Mouse (Mus musculus) left cerebral cortex, postnatal 4 days (tissue): Measurements from ENCODE around the gene Tm2d3. TPM values are rescaled to one million over a fixed set of nuclear protein-coding genes. Genes with fewer than 3 reads are reported as not detected.

Source experiments
- DNase-seq: peaks from one replicate; pipeline ENCODE4 v3.0.0-alpha.2; 2022
- intact Hi-C: fragments of 180-260 bp; cut with DNase I; formaldehyde crosslinking; loops from one replicate; pipeline ENCODE4 v1.15.1; 2025
- total RNA-seq, 2 experiments: library from RNA; stranded (reverse); gene quantifications; 2 replicates each; pipeline ENCODE4 v1.2.3; 2021

The Tm2d3 gene
- total RNA-seq = 10 to 100 TPM; 27.8 to 36.4 TPM

- intact Hi-C loops = no loop called here
- no peak for DNase-seq
Observed at GRCm38 (mm10) chr7:65690869-65691268, at the start of gene Tm2d3. Gene Tm2d3, plus strand, starts transcription at chr7:65691169.

- intact Hi-C loops = no loop called here
- DNase-seq = no peak
Observed at GRCm38 (mm10) chr7:65642371-65643304, 48.3 kb upstream of the Tm2d3 start.

GRCm38 (mm10) chr7:65643861-65644421 lies 47.0 kb upstream of the Tm2d3 start:
- peak; percentile 12 for DNase-seq
- intact Hi-C loops = no loop called here

DNA sequence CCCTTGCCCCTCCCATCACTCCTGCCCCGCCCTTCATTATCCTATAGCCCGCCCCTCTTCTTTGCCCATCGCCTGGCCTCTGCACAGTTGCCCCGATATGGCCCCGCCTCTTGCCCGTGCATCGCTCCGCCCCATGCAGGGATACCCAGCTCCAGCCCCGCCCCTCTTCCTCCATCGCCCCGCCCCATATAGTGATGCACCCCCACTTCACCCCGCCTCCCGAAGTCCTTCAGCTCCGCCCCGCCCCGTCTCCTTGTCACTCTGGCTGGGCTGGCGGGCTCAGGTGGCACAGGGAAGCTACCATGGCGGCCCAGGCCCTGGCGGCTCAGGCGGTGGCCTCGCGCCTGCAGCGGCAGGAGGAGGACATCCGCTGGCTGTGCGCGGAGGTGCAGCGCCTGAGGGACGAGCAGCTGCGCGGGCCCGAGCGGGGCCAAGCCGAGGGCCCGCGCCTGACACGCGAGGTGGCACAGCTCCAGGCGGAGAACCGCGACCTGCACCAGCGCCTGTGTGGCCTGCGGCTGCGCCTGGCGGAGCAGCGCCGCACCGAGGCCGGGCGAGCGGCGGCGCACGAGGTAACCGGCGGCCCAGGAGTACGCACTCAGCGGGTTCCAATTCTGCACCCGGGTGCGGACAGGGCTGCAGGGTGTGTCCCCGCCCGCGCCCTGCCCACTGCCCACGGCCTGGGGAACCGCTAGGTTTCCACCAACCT lies 46.2 kb upstream of the Tm2d3 start, which contains the start of gene Tarsl2:
TSS of gene Tarsl2 (plus strand) at position 256 of the 709 bp plus-strand sequence.
- intact Hi-C loops = no loop called here
- peak; percentile 99 for DNase-seq

DNA sequence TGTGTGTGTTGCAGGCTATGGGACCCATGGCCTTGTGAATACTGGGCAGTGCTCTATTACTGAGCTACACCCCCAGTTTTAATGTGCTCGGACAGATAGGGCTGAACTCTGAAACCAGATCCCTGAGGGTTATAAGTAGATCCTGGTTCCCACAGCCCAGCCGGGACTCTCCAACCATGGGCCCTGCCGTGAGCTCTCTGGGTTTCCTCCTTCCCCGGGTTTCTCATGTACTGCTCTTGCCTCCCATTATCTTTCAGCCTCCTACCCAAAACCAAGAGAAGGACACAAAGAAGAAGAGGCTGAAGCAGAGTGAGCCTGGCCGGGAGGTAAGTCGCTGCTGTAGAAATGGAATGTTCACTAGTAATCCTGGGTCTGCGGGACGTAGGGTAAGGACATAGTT lies 45.0 kb upstream of the Tm2d3 start:
- no peak for DNase-seq
- intact Hi-C loops = no loop called here

DNA sequence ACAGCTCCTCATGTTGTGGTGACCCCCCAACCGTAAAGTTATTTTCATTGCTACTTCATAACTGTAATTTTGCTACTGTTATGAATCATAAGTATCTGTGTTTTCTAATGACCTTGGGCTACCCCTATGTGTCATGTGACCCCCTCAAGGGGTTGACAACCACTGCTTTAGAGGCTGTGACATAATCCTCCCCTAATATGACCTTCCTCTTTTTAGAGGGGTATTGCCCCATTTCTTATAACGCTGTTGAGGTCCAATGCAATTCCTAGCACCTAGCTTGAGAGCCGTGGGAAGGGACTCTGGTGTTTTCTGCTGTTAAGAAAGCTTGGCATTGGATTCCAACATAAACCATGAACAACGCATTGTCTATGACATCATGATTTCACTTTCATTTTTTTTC lies 40.3 kb upstream of the Tm2d3 start:
- intact Hi-C loops = no loop called here
- DNase-seq = no peak

GRCm38 (mm10) chr7:65657490-65658120 lies 33.4 kb upstream of the Tm2d3 start:
- DNase-seq = no peak
- intact Hi-C loops = no loop called here

GRCm38 (mm10) chr7:65663225-65663790 lies 27.7 kb upstream of the Tm2d3 start:
- no peak for DNase-seq

GRCm38 (mm10) chr7:65663886-65664285 lies 27.1 kb upstream of the Tm2d3 start:
- intact Hi-C loops = no loop called here
- DNase-seq = no peak

More at GRCm38 (mm10) chr7:65663225-65663790, 27.7 kb upstream of the Tm2d3 start:
- intact Hi-C loops = no loop called here

DNA sequence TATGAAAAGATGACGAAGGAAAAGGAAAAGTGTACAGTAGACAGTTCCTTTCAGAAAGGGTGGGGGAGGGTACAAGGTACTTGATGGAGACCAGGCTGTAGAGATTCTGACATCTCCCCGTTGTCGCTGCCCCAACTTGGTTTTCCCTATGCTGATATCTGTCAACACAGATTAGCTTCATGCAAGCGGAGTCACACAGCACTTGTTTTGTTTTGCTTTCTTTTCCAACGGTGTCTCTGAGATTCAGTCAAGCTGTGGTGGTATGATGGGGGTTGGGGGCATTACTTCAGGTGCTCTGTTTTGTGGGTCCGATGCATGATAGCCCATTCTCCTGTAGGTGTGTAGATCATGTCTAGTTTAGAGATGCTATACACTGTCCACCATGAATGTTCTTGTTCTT lies 23.5 kb upstream of the Tm2d3 start:
- intact Hi-C loops = no loop called here
- DNase-seq = no peak

GRCm38 (mm10) chr7:65678050-65678449 lies 12.9 kb upstream of the Tm2d3 start:
- intact Hi-C loops = no loop called here
- DNase-seq = no peak

GRCm38 (mm10) chr7:65678900-65679595 lies 11.9 kb upstream of the Tm2d3 start:
- intact Hi-C loops = no loop called here

GRCm38 (mm10) chr7:65681166-65681565 lies 9.8 kb upstream of the Tm2d3 start:
- intact Hi-C loops = no loop called here
- no peak for DNase-seq

More at GRCm38 (mm10) chr7:65678900-65679595, 11.9 kb upstream of the Tm2d3 start:
- DNase-seq = peak; percentile 27

- intact Hi-C loops = no loop called here
- DNase-seq = no peak
Observed at GRCm38 (mm10) chr7:65684256-65684835, 6.6 kb upstream of the Tm2d3 start.

DNA sequence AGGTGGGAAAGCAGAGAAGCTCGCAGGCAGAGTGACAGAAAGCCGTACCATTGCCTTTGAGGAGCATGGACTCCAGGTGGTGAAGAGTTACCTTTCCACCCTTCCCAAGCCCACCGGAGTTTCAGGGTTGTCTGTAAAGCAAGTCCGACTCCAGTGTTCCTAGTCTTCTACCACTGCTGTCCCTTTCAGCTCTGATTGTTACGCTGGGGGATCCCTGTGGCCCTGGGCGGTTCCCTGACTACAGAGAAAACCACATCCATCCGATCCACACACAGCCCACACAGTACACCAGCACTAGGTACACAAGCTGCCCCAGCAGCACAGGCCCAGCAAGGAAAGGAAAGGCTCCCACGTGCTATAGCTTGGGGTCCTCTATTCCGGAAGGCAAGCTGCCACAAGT lies 4.3 kb upstream of the Tm2d3 start:
- intact Hi-C loops = no loop called here
- DNase-seq = no peak

DNA sequence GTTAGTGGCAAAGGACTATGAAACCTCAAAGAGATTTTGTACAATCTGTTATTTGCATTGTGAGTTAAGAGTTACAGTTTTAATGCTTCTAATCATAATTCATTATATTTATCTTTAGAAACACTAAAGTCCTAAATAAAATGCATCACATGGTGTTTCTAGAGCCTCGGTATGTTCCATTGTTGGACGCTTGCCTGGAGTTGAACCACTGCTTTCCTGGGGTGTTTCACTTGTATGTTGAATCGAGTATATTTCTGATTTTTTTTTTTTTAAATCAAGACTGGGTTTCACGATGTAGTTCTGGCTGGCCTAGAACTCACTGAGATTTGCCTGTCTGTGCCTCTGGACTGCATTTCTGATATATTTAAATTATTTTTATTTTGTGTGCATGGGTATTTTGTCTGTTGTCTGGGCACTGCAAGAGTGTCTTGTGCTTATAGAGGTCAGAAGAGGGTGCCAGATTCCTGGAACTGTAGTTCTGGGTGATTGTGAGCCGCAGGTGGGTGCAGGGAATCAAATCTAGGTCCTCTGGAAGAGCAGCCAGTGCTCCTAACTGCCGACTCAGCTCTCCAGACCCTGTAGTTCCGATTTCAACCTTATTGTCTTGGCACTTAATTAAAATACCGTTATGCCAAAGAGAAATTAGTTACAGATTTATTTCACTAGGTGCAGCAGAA lies 1.1 kb downstream of the Tm2d3 start:
- intact Hi-C loops = no loop called here
- no peak for DNase-seq

GRCm38 (mm10) chr7:65692883-65693282 lies 1.9 kb downstream of the Tm2d3 start:
- intact Hi-C loops = no loop called here
- DNase-seq = no peak

- peak; percentile 88 for DNase-seq
- intact Hi-C loops = no loop called here
Observed at GRCm38 (mm10) chr7:65693301-65693821, 2.4 kb downstream of the Tm2d3 start.

- intact Hi-C loops = no loop called here
- DNase-seq = no peak
Observed at GRCm38 (mm10) chr7:65696450-65696849, 5.5 kb downstream of the Tm2d3 start.
